13 mouse cellular contexts compared by ENCODE assay signal in the genomic region with DNA sequence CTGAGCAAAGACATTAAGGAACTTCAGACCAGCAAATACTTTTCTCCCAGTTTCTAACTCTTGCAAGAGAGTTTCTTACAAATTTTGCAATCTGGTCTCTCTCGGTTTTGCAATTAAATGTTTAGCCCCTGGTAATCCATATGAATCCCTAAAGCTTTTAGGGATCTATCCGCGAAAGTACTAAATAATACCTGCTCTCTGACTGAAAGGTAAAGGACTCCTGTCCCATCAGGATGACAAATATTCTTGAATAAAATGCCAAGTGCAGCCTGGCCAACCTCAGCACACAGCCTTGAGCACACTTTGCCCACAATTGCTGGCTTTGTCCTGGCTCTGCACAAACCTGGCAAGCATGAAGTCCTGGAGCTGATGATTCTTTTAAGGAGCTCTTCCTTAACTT. TPM values are rescaled to one million over a fixed set of nuclear protein-coding genes. Genes with fewer than 3 reads are reported as not detected.
DNase-seq lines count a peak whose midpoint lies in the region; ATAC-seq lines count a peak whose summit lies in the region.
"Had no signal": no experiment of that assay in that cellular context is flagged by ENCODE, and none has a peak within 500 bp of the region (broad histone marks: within the 10 kb centered on the region; RNA-seq: fewer than 3 reads in every experiment).

No protein-coding gene starts in this region.

- peaks cover 33% of the 10 kb centered on the region for H3K4me1 ChIP-seq in heart, embryonic 11.5 days (ENCODE audit: control insufficient read depth, insufficient read depth, low read length)
- peaks cover 61% of the 10 kb centered on the region for H3K4me1 ChIP-seq in kidney, embryonic 15.5 days
- H3K4me1 ChIP-seq in embryonic facial prominence, embryonic 14.5 days (ENCODE audit: control insufficient read depth, insufficient read depth, low read length) = peaks cover 10% of the 10 kb centered on the region

- peak overlapping the region; percentile 41; the same call in 1 of the 2 replicates for H3K27ac ChIP-seq in heart, embryonic 11.5 days (ENCODE audit: low read depth, low read length)
- H3K27ac ChIP-seq in kidney, embryonic 15.5 days = peak overlapping the region; percentile 68
- H3K27ac ChIP-seq in embryonic facial prominence, embryonic 14.5 days (replicated peaks; ENCODE audit: low read depth, low read length) = peak overlapping the region; percentile 28; the same call in 1 of the 2 replicates
- H3K27ac ChIP-seq: forebrain, embryonic 10.5 days; liver, embryonic 15.5 days had no signal

- no peak overlapping the region for H3K4me3 ChIP-seq in heart, embryonic 11.5 days (ENCODE audit: low read depth, low read length)
- H3K4me3 ChIP-seq in kidney, embryonic 15.5 days (replicated peaks) = no peak overlapping the region
- no peak overlapping the region for H3K4me3 ChIP-seq in embryonic facial prominence, embryonic 14.5 days (ENCODE audit: low read depth, low read length)
- H3K4me3 ChIP-seq: forebrain, embryonic 10.5 days; liver, embryonic 15.5 days; myocyte had no signal

- no peaks in the 10 kb centered on the region for H3K27me3 ChIP-seq in heart, embryonic 11.5 days (ENCODE audit: control insufficient read depth, insufficient read depth, low read length)
- no peaks in the 10 kb centered on the region for H3K27me3 ChIP-seq in kidney, embryonic 15.5 days
- no peaks in the 10 kb centered on the region for H3K27me3 ChIP-seq in embryonic facial prominence, embryonic 14.5 days (replicated peaks; ENCODE audit: control insufficient read depth, insufficient read depth, low read length)
- H3K27me3 ChIP-seq: liver, embryonic 15.5 days had no signal

- 78% methylated on average over 3 of the region's 3 CpGs for WGBS in heart, embryonic 11.5 days (ENCODE audit: insufficient replicate concordance)
- WGBS in kidney, embryonic 15.5 days = 82% methylated on average over 3 of the region's 3 CpGs
- 58% methylated on average over 3 of the region's 3 CpGs for WGBS in embryonic facial prominence, embryonic 14.5 days

- no peak for DNase-seq in heart, postnatal 4 days
- no peak for DNase-seq in kidney, postnatal 4 days
- DNase-seq in adipocyte (ENCODE audit: low spot score) = peak; percentile 72
- DNase-seq in embryonic facial prominence, embryonic 14.5 days (ENCODE audit: low spot score) = no peak
- DNase-seq in layer of hippocampus, postnatal 25 days (ENCODE audit: extremely low spot score in 1 of 2, low spot score in 1 of 2) = no peak
- DNase-seq in yolk sac, embryonic 10.5 days (ENCODE audit: low spot score) = no peak

- H3K4me2 ChIP-seq in heart, embryonic 11.5 days = no peak overlapping the region
- no peak overlapping the region for H3K4me2 ChIP-seq in kidney, embryonic 15.5 days
- H3K4me2 ChIP-seq in embryonic facial prominence, embryonic 14.5 days (ENCODE audit: low read depth, low read length) = no peak overlapping the region
- H3K4me2 ChIP-seq: liver, embryonic 15.5 days had no signal

- H3K9me3 ChIP-seq in heart, embryonic 11.5 days (replicated peaks; ENCODE audit: control insufficient read depth, low read length) = no peaks in the 10 kb centered on the region
- H3K9me3 ChIP-seq in kidney, embryonic 15.5 days (replicated peaks) = no peaks in the 10 kb centered on the region
- H3K9me3 ChIP-seq in embryonic facial prominence, embryonic 14.5 days (ENCODE audit: control insufficient read depth, low read length) = no peaks in the 10 kb centered on the region
- H3K9me3 ChIP-seq: forebrain, embryonic 10.5 days; liver, embryonic 15.5 days had no signal

- no peak for ATAC-seq in heart, embryonic 11.5 days (replicated peaks; ENCODE audit: insufficient number of reproducible peaks, low FRiP score, low TSS enrichment)
- no peak for ATAC-seq in kidney, embryonic 15.5 days (replicated peaks; ENCODE audit: low FRiP score)
- ATAC-seq in embryonic facial prominence, embryonic 14.5 days (ENCODE audit: low read depth) = no peak
- ATAC-seq: activated CD4-positive, CD25-positive, alpha-beta regulatory T cell, adult 4 months; CD4-positive, CD25-positive, alpha-beta regulatory T cell, adult 4 months had no signal

- H3K36me3 ChIP-seq in heart, embryonic 11.5 days (ENCODE audit: control insufficient read depth, insufficient read depth, low read length) = no peaks in the 10 kb centered on the region
- no peaks in the 10 kb centered on the region for H3K36me3 ChIP-seq in kidney, embryonic 15.5 days
- no peaks in the 10 kb centered on the region for H3K36me3 ChIP-seq in embryonic facial prominence, embryonic 14.5 days (ENCODE audit: control insufficient read depth, insufficient read depth, low read length)
- H3K36me3 ChIP-seq: forebrain, embryonic 10.5 days; liver, embryonic 15.5 days had no signal

- H3K9ac ChIP-seq in heart, embryonic 11.5 days (ENCODE audit: low read depth, low read length) = no peak overlapping the region
- H3K9ac ChIP-seq in kidney, embryonic 15.5 days = no peak overlapping the region
- no peak overlapping the region for H3K9ac ChIP-seq in embryonic facial prominence, embryonic 14.5 days (ENCODE audit: low read depth, low read length)
- H3K9ac ChIP-seq: liver, embryonic 15.5 days had no signal

RNA-seq across cellular contexts. Expression of gene Utrn, which starts 41.9 kb away (rescaled TPM):
- polyA plus RNA-seq in heart, embryonic 11.5 days (2014; fragmentation: Nextera tagmentation; extraction: Ambion mirVana) = 47.3 and 68.5 TPM in 2 replicates
- total RNA-seq in heart, postnatal 4 days (2021) = 100 to 1,000 TPM in 1 of 2 experiments, 10 to 100 TPM in 1; 95.0 to 104 TPM
- 85.2 and 86.1 TPM in 2 replicates for polyA plus RNA-seq in kidney, embryonic 15.5 days (2015; fragmentation: Nextera tagmentation; extraction: Ambion mirVana)
- 69.2 and 73.3 TPM in 2 replicates for polyA plus RNA-seq in embryonic facial prominence, embryonic 14.5 days (2014; fragmentation: Nextera tagmentation; extraction: Ambion mirVana)
- total RNA-seq in layer of hippocampus, postnatal 25 days (2021) = 10 to 100 TPM; 38.3 to 42.6 TPM
